Mouse (Mus musculus) thymus, adult 2 months (tissue): ENCODE measurements around the gene BC035044.
"Not testable (repeated sequence)": the region's sequence is repeated elsewhere in the genome, so short reads cannot be mapped to it uniquely, and the experiment has no call there.

Source experiments
- CTCF ChIP-seq: fragments of 200-500 bp; IDR thresholded peaks from 2 replicates; pipeline ENCODE4 v1.5.1; 2012; ENCODE audit warnings: mild to moderate bottlenecking, control low read depth, low read length, moderate library complexity, borderline replicate concordance; ENCODE audit not compliant: control insufficient read depth, poor library complexity, insufficient read depth; ENCODE audit errors: extremely low read depth
- POLR2A ChIP-seq: fragments of 200-500 bp; IDR thresholded peaks from 2 replicates; pipeline ENCODE4 v1.6.1; 2012; ENCODE audit warnings: mild to moderate bottlenecking, low read length, control low read depth, moderate library complexity; ENCODE audit not compliant: control insufficient read depth, poor library complexity, insufficient read depth; ENCODE audit errors: extremely low read depth

GRCm38 (mm10) chr6:128935889-128936665 is 45.2 kb upstream of the BC035044 start:
- TF ChIP-seq POLR2A, CTCF: not testable (repeated sequence)
